Mouse (Mus musculus) thymus, adult 18-20 months (tissue): ENCODE data around the gene Csf2rb2.

Source experiments
- DNase-seq, 2 experiments: peaks; one replicate each; pipeline ENCODE4 v3.0.0; 2022; ENCODE audit warnings: mixed read lengths in 2 of 2

Gene Csf2rb2

DNA sequence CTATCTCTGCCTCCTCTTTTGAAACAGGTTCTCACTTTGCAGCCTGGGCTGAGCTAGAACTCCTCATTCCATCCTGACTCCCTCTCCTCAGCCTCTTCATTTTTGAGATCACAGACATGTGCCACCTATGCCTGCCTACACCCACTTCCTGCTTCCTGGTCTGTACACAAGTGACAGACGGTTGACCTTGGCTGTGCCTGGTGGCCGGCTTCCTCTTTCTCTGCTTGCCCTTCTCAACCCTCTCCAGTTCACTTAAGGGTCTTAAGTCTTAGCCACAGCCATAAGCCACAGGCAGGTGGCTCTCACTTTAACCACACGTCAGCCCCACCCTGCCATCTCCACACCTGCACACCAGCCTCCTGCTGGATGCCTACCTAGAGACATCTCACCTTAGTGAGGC, 57.1 kb downstream of the Csf2rb2 start:
- DNase-seq, result peak in 1 of 2 experiments; percentile 28

DNA sequence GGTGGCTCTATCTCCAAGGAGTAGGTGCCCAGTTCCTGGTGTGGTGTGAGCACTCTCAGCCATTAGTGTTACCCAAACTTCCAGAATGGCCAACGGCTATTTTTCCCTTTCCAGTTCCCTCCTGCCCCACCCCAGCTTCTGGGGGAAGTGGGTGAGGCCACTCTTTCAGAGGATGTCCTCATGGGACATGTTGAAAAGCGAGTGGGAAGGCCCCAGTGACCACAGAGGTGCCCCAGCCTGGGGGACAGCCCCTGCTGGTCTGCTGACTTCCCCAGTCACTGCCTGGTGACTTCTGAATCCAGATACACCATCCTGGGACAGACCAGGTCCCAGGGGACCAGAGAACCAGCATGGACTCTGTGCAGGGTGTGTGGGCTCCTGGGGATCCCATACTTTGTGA, 57.9 kb downstream of the Csf2rb2 start:
- DNase-seq, result no peak

DNA sequence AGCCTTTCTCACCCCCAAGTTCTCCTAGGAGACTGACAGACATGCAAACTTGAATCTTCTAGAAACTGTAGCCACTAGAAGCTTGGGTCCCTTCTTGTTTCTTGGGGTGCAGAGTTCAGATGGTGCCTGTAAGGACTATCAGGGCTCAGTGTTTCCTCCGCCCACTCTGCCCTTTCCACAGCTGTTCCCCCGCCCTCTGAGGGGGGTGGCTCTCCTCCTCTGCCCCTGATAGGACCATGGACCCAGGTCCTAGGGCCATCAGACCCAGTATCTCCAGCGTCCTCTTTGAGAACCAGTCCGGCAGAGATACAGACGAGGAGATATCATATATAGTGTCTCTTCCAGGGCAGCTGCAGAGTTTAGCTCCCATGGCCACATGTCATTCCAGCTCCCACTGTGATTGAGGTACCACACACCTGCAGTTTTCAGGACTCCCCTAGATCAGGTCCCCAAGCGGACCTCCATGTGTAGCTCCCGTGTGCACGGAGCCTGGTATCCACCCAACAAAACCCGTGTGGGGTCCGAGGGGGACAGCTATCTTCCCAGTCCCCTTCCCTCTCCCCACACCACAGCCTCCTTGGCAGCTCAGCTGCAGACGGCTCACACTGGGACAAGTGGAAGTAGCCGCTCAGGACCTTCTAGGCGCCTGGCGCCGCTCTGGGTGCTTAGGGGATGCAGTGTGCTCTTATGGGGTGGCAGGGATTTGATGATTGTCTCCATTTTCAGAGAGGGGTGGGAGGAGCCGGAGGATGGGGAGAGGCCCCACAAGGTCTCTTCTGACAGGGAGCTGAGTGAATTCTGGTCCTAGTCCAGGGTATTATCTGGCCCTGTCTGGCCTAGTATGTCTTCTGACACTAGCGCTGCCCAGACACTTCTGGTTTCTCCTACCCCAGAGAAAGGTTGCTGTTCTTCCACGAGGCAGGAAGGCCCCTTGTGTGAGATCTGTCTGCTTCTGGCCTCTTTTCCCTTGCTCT, 59.1 kb downstream of the Csf2rb2 start:
- DNase-seq, result no peak

DNA sequence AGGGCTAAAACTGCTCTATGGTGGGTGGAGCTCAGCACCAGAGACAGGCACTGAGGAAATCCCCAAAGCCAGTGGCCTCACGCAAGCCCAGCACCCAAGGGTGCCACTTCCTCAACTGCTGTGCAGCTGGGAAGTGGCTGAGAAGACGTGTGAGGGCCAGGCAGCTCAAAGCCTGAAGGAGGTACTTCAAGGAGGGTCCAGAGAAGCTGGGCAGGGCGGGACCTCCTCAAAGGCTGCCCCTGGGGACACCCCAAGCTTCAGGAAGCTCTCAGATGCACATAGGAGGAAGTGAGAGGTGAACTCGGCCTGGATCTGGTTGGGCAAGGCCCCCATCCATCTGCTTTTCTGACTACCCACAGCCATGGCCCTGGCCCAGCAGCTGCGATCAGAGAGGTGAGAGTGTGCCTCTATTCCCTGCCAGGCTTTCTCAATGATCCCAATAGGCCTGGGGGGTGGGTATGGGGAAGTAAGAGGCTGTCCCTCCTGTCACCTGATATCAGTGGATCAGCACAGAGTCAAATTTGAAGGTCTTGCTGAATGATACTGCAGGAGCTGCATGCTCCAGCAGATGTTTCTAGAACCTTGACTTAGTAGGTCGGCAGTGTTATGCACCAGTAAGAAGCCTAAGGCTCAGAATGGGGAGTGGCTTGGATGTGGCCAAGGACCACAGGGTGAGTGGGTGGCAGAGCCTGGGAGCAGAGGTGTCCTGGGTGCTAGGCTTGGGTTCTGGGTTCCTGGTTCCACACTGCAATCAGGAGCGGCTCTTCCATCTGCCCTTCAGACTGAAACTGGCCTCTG, 60.6 kb downstream of the Csf2rb2 start, which contains the start of gene Ncf4:
Gene Ncf4, plus strand, starts transcription at position 107 of the 798 bp plus-strand sequence.
- peak; percentile 21 to 38 for DNase-seq

DNA sequence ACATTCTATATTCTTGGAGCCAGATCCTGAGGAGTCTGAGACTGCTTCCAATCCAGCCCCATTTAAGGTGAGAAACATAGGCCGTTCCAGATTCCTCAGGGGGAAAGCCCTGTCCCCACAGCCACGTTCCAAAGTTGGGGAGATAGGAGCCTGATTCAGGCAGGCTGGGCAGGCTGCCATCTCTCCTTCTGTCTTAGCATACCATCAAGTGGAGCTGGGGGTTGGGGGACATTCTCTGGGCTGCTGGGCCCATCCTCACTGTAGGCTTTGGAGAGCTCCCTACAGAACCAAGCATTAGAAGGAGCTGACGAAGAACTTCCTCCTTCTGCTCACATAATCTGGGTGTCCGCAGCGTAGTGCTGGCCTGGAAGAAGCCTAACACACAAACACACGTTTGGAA, 61.7 kb downstream of the Csf2rb2 start:
- DNase-seq, result no peak

DNA sequence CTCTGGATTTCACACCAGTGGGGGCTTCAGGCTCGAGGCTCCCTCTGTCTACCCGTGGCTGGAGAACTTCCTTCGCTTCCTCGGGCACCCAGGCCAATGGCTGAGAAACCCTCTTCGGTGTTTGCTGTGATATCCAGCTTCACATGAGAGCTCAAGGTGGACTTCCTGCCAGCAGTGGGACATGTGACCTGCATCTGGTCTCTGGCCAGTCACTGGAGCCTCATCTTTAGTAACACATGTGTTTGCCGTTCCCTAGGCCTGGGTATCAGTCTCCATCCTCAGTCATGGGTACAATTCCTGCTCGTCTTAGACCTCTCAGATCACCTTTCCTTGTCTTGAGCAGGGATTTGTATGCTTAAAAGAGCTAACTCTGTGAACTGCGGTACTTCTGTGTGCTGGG, 62.5 kb downstream of the Csf2rb2 start:
- DNase-seq, result no peak

DNA sequence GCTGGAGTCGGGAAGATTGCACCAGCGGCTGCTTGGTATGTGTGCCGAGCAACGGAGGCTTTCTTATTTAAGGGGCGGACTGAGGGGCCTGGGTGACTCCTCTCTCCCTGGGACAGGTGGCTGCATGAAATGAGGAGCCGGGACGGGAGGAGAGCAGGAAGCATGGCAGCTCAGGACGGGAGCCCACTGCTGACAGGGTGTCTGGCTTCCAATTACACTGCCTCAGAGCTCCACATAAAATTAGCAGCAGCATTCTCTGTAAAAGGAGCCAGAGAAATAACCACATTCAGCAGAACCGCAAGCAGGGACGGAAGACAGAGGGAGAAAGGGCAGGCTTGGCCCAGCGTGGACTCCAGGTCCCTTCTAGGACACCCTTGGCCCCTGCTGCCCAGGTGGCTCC, 64.2 kb downstream of the Csf2rb2 start:
- no peak for DNase-seq

DNA sequence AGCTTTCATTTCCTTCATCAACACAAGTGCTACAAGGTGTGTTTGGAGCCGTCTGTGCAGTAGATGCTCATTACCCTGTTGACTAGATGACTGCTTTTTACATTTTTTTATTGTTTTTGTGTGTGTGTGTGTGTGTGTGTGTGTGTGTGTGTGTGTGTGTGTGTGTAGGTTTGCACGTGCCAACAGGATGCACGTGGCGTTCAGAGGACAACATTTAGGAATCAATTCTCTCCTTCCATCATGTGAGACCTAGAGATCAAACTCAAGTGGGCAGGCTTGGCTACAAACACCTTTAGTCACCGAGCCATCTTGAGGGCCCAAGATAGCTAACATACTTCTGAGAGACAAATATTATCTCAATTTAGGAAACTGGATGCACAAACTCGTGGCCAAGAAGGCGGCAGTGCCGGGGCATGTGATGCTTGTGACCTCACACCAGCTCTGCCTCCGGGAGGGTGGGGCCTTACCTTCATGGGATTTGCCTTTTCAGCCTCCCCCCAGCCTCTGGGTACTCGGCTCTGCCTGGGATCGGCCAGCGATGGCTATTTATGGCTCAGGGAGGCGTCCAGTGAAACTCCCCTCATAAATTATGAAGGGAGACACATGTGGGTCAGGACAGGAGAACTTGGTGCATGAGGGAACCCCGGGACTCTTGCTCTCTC, 65.4 kb downstream of the Csf2rb2 start:
- no peak for DNase-seq

DNA sequence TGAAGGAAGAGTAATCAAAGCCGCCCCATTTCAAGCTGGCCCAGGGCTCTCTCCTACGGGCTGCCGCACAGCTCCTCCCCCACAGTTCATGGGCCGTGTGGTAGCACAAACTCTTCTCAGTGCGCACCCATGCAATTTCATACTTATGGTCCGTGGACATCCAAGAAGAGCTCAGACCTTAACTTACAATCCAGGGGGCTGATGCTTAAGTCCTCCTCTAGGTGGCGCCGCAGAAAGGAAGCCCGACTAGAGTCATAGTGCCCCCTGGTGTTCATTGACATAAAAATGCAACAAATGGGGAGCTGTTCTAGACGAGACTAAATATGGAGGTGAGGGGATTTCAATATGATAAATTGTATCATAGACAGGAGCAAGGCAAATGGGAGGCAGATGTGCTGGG, 66.1 kb downstream of the Csf2rb2 start:
- peak in 1 of 2 experiments; percentile 30 for DNase-seq

DNA sequence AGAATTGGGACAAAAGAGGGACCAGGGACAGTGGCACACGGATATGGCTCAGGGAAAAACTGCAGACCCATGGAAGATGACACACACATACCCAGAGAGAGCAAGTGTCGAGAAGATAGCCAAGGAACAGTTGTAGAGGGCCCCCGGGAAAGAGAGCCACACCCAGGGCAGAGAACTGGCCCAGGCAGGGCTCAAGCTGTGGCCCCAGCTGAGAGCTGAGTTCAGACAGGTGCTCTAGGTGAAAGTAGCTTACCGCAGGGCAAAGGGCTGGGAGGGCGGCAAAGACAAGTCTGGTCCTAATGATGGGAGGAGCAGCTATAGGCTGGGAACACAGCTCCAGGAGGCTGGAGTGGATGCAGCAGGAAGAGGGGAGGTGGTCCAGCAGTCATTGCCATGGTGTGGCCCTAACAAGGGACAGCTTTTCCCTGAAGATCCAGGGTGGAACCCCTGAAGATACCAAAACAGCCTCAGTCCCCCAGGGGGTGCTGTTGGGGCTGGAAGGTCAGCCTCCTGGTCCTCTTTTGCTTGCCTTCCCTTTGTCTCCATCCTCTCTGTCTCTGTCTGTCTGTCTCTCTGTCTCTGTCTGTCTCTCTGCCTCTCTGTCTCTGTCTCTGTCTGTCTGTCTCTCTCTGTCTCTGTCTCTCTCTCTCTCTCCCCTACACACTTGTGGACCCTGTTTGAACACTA, 70.6 kb downstream of the Csf2rb2 start:
- no peak for DNase-seq
